Mouse (Mus musculus): ENCODE measurements around the gene Rpl10-ps3.

Gene Rpl10-ps3

GRCm38 (mm10) chr9:50344868-50345267 is at the start of gene Rpl10-ps3:
TSS of gene Rpl10-ps3 (minus strand) at chr9:50344968.
- no peak for DNase-seq (ENCODE audit: low read depth, low spot score)

GRCm38 (mm10) chr9:50375598-50375997 is 30.8 kb upstream of the Rpl10-ps3 start:
- DNase-seq (ENCODE audit: low read depth, low spot score): no peak

- DNase-seq (ENCODE audit: low read depth, low spot score): no peak
Observed at GRCm38 (mm10) chr9:50374666-50375065, 29.9 kb upstream of the Rpl10-ps3 start.

- no peak for DNase-seq (ENCODE audit: low read depth, low spot score)
Observed at GRCm38 (mm10) chr9:50368551-50369297, 24.0 kb upstream of the Rpl10-ps3 start.

- no peak for DNase-seq (ENCODE audit: low read depth, low spot score)
Observed at GRCm38 (mm10) chr9:50365059-50365780, 20.5 kb upstream of the Rpl10-ps3 start.

- DNase-seq (ENCODE audit: low read depth, low spot score): no peak
Observed at GRCm38 (mm10) chr9:50363962-50364361, 19.2 kb upstream of the Rpl10-ps3 start.

- no peak for DNase-seq (ENCODE audit: low read depth, low spot score)
Observed at GRCm38 (mm10) chr9:50363259-50363658, 18.5 kb upstream of the Rpl10-ps3 start.

- DNase-seq (ENCODE audit: low read depth, low spot score): no peak
Observed at GRCm38 (mm10) chr9:50362556-50362955, 17.8 kb upstream of the Rpl10-ps3 start.

- DNase-seq (ENCODE audit: low read depth, low spot score): no peak
Observed at GRCm38 (mm10) chr9:50360370-50360769, 15.6 kb upstream of the Rpl10-ps3 start.

GRCm38 (mm10) chr9:50357331-50357730 is 12.6 kb upstream of the Rpl10-ps3 start:
- DNase-seq (ENCODE audit: low read depth, low spot score): no peak

- no peak for DNase-seq (ENCODE audit: low read depth, low spot score)
Observed at GRCm38 (mm10) chr9:50351746-50352145, 7.0 kb upstream of the Rpl10-ps3 start.

- DNase-seq (ENCODE audit: low read depth, low spot score): no peak
Observed at GRCm38 (mm10) chr9:50350571-50350970, 5.8 kb upstream of the Rpl10-ps3 start.

- no peak for DNase-seq (ENCODE audit: low read depth, low spot score)
Observed at GRCm38 (mm10) chr9:50349156-50349555, 4.4 kb upstream of the Rpl10-ps3 start.

- no peak for DNase-seq (ENCODE audit: low read depth, low spot score)
Observed at GRCm38 (mm10) chr9:50348256-50348655, 3.5 kb upstream of the Rpl10-ps3 start.

- no peak for DNase-seq (ENCODE audit: low read depth, low spot score)
Observed at GRCm38 (mm10) chr9:50335539-50336325, 9.0 kb downstream of the Rpl10-ps3 start.

- DNase-seq (ENCODE audit: low read depth, low spot score): peak; percentile 46
Observed at GRCm38 (mm10) chr9:50333413-50333812, 11.4 kb downstream of the Rpl10-ps3 start.

- no peak for DNase-seq (ENCODE audit: low read depth, low spot score)
Observed at GRCm38 (mm10) chr9:50324355-50325225, 20.2 kb downstream of the Rpl10-ps3 start.

- DNase-seq (ENCODE audit: low read depth, low spot score): no peak
Observed at GRCm38 (mm10) chr9:50320729-50321128, 24.0 kb downstream of the Rpl10-ps3 start.

GRCm38 (mm10) chr9:50319506-50319905 is 25.3 kb downstream of the Rpl10-ps3 start:
- no peak for DNase-seq (ENCODE audit: low read depth, low spot score)

- DNase-seq (ENCODE audit: low read depth, low spot score): no peak
Observed at GRCm38 (mm10) chr9:50317299-50317698, 27.5 kb downstream of the Rpl10-ps3 start.

GRCm38 (mm10) chr9:50315650-50316049 is 29.1 kb downstream of the Rpl10-ps3 start:
- DNase-seq (ENCODE audit: low read depth, low spot score): no peak

Measured in embryo, embryonic 11.5 days (tissue).